Mouse (Mus musculus) ES-E14 (cell line): ENCODE data around the gene Abhd17c.

Experiments
- CHD2 ChIP-seq: IDR thresholded peaks from 2 replicates; pipeline ENCODE4 v1.6.1; 2014; ENCODE audit warnings: mild to moderate bottlenecking, low read depth, low read length, inconsistent platforms
- HCFC1 ChIP-seq: IDR thresholded peaks from 2 replicates; pipeline ENCODE4 v1.6.1; 2012; ENCODE audit warnings: low read length, inconsistent platforms, borderline replicate concordance; ENCODE audit not compliant: insufficient read depth
- MAFK ChIP-seq: IDR thresholded peaks from 2 replicates; pipeline ENCODE4 v1.6.1; 2014; ENCODE audit warnings: mild to moderate bottlenecking, low read depth, low read length, inconsistent platforms; ENCODE audit not compliant: insufficient read depth
- ZNF384 ChIP-seq: IDR thresholded peaks from 2 replicates; pipeline ENCODE4 v1.6.1; 2012; ENCODE audit warnings: low read depth, low read length, inconsistent platforms

DNA sequence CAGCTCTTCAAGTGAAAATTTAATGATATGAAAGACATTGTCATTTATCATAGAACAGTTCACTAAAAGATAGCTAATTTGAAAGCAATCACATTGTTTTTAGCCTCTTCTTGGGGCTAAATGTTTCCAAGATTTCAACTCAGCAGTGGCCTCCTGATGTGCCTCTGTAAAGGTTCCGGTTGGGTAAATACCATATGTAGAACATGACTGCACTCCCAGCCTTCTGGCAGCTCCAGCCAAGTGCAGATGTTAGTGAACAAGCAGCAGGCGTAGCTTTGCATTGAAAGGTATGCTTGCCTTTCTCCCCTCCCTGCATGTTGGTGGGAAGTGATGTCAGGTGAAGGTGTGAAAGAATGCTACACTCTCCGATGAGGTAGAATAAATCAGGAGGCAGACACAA lies 36.9 kb downstream of the Abhd17c start:
- TF ChIP-seq CHD2: no peak
- TF ChIP-seq ZNF384: no peak
- no peak for TF ChIP-seq HCFC1
- TF ChIP-seq MAFK: no peak
